Mouse (Mus musculus) kidney, adult 10 weeks (tissue): ENCODE data around the gene Dpyd. TPM values are rescaled to one million over a fixed set of nuclear protein-coding genes. Genes with fewer than 3 reads are reported as not detected.

Experiments
- polyA plus RNA-seq: library from polyadenylated mRNA; stranded (reverse); fragments of 350-450 nt; fragmentation: Illumina TruSeq; extraction: RNeasy Lipid Tissue Mini Kit (QIAGEN cat#74804); gene quantifications from one replicate; pipeline ENCODE4 v1.2.3, GENCODE M21; 2014; ENCODE audit warnings: low read depth, low replicate concordance

The Dpyd gene
- polyA plus RNA-seq: 78.4 TPM

GRCm38 (mm10) chr3:118561554-118562310 is at the start of gene Dpyd:
Gene Dpyd, plus strand, starts transcription at chr3:118562129.

